Mouse (Mus musculus) Muller cell, postnatal 12 days (primary cell): ENCODE results near the gene Dydc1.

Experiments
- DNase-seq: peaks from one replicate; pipeline ENCODE4 v3.0.0-alpha.2; 2015; ENCODE audit errors: inconsistent ontology term

Gene Dydc1

DNA sequence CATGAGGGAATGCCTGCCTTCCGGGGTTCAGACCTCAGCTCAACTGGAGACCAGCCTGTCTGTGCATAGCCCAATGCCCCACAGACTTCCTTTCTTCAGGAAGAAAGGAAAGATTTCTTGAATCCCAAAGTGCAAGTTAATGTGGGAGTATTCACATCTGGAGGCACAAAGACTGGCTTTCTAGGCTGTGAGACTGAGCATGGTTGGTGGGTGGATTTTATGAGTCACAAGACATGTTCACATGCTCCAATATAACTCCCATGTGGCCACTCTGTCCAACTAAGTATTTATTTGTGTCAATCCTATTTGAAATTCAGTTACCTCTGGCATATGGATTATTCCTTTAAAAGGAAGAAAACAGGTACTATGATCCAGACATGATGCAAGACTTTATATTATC is 26.0 kb downstream of the Dydc1 start:
- no peak for DNase-seq

DNA sequence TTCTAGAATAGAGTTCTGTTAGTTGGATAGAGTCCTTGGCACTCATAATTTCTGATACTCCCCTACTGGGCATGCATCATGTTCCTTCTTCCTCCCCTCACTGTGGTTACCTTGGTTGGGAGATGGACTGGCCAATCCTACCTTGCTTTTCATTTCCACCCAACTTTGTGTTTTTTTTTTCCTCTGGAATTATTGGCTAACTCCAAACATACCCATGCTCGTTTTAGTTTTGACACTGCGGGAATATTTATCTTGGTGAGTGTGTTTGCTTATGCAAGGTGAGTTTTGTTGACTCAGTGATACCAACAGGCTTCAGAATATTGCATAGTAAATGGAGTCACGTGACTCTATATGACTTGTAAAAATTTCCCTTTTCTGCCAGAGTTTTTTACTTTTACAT is 28.0 kb downstream of the Dydc1 start:
- DNase-seq, result no peak

DNA sequence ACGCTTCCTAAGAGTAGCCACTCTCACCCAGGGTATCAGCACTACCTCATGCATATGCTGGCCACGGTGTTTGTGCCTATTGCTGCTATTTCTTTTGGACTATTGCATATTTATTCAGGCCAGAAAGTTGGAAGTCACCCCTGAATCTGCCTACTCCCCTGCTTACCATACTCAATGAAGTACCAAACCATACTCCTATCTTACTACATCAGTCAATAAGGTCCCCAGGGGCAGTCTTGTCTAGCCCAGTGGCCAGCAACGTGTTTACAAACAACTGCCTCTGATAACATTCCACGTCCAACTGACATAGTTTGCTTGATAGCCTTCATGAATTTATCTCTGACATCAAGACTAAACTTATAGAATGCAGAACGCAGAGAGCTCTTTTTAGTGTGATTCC is 28.5 kb downstream of the Dydc1 start:
- DNase-seq, result no peak

DNA sequence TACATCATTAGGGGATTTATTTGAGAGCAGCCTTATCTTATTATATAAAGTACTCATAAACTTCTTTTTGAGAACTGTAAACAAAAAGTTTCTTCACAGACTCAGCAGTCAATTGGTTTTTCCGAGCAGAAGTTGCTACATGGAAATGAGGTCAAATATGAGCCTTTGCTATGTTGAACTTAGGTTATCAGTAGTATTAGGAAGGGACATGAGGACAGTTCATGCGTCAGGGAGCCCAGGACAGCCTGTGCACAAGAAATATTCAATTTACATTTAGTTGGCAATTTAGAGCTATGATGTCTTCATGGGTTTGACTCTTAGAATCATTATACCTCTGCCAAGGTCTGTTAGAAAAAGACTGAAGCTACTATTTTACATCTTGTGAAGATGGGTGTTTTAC is 29.6 kb downstream of the Dydc1 start:
- no peak for DNase-seq

DNA sequence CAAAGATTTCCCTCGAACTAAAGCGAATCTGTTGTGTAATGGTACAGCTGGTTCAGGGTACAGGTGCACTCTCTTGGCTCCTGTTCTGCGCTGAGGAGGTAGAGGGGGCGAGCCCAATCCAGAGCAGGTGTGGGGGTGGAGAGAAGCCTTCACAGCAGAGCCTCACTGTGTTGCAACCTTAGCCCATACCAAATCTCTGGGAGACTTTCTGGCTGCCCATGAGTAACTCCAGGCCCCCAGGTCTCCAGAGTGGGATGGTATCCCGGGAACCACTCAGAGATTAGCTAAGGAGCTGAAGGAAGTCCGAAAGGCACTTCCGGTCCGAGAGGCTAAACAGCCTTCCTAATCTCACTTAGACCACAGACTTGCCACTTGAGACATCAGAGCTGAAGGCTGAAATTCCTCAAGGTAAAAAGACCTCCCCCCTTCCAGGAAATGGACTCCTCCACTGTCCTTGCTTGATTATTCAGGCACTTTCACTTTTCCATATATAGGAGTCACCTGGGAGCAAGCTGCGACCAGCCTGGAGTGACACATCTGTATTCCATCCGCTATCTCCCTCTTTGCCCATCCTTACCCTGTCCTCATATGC is 32.2 kb downstream of the Dydc1 start, which contains the start of gene Mat1a:
Gene Mat1a, plus strand, starts transcription at position 183 of the 592 bp plus-strand sequence.
- DNase-seq, result no peak

DNA sequence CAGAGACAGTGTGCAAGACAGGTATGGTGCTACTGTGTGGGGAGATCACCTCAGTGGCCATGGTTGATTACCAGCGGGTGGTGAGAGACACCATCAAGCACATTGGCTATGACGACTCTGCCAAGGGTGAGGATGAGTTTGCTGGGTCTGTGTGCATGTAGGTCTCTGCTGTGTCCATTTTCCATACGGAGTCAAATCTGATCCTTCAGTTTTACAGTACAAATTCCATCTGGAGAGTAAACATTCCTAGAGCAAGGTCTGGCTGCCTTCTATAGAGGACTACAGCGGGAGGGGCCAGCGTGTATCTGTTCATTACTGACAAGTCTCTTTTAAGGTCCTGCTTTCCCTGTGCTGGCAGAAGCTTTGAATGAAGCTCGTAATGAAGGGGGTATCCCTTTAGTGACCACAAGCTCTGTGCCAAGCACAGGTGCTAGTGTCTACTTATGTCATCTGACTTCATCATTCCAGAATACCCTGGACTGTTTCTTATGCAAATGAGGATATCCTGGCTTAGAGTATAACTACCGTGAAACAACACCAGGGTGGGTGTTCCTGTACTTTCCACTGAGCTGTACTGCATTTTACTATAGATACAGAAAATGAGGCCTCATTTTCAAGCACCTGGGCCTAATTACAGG is 38.4 kb downstream of the Dydc1 start:
- DNase-seq, result no peak

DNA sequence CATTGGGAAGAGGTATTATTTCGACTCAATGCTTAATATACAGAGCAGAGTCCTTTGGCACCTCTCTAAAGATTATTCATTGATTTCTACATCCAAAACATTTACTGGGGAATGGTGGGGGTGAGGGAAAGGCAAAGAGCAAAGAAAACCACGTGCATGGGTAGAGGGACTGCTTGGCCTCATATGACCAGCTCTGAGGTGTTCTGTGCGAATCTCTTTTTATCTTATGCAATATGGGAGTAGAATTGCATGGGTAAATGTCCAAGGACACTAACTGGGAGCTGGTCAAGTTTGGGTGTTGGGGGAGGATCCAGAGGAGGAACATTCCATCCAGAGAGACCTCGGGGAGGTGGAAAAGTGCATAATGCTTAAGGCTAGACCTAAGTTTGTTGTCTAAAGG is 40.2 kb downstream of the Dydc1 start:
- no peak for DNase-seq

DNA sequence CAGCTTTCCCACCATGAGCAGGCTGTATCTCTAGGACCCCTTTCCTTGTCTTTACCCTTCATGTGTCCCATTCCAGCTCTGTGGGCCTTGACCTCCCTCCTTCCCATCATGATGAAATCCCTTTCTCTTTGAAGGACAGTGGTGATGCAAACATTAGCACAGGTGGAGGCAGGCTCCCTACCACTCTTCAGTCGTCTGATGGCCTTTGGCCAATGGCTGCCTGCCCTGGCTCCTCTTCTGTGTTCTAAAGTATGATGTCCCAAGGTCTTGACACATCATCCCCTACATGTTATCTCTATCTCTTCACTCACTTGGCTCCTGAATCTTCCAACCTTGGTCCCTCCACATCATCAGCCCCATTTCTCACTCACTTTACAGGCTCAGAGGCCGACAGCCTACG is 43.6 kb downstream of the Dydc1 start:
- no peak for DNase-seq

DNA sequence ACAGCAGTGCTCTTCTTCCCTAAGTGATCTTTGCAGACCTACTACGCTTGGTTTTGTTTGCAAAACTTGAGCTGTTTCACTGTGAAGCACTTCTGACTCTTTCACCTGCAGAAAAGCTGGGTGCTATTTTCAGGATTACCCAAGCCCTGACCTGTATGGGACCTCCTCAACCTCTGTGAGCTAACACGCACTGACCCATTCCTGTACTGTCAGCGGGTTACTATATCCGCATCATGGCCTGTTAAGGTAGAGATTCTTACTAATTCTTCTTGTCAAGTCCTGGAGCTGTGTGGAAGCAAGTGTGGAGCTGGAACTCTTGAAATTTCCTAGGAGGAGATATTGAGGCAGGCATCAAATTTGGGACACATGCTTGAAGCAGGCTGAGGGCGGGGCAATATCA is 52.0 kb downstream of the Dydc1 start:
- no peak for DNase-seq

DNA sequence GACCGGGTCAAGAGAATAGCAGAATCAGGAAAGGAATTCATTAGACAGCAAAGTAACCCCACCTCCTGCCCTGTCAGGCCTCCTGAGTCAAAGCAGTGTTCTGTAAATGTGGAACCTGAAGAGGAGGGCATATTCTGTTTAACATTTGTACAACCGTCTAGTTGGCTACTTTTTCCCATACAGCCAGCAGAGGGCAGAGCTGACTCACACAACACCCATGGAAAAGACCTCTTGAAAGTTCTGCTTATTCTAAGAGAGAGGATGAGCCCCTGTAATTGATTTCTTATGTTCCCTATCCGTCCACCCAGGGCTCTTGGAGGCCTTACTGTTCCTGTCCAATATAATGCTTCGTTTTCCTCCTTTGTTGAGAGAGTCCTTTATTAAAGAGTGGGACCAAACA is 55.3 kb downstream of the Dydc1 start:
- DNase-seq, result peak; percentile 2

DNA sequence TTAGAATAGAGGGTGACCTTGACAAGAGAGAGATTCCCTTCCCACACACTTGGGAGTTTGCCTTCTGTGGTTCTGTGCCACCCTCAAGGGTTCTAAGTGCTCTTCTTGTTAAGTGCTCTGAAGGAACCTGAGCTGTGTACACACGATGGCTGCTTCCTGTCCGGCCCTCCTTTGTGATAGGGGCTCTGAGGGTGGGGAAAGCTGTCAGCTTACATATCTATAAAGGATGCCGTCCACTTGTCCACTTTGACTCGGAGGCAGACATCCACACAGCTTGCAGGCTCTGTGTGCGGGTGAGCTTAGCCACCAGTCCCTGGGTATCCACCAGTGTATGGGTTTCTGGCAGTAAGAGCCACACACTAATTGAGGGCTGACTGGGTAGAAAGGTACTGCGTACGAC is 58.8 kb downstream of the Dydc1 start, which contains the start of gene Sftpa1:
Gene Sftpa1, plus strand, starts transcription at position 243 of the 400 bp plus-strand sequence.
- no peak for DNase-seq

DNA sequence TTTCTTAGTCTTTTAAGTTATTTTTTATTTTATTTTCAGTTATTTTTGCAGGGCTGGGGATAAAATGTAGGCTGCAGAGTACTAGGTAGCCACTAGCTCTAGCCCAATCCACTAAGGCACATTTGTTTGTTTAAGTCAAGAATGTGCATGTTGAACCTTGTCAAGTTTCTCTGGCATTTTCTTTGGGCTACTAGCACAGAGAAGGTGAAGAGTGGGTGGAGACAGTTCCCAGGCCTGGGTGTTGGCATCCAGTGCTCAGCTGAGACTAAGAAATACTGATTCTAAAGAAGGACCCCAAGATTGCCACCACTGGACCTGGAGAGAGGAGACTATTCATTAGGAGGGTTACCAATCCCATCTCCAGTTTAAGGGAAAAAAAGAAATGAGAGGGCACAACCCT is 64.3 kb downstream of the Dydc1 start:
- no peak for DNase-seq

DNA sequence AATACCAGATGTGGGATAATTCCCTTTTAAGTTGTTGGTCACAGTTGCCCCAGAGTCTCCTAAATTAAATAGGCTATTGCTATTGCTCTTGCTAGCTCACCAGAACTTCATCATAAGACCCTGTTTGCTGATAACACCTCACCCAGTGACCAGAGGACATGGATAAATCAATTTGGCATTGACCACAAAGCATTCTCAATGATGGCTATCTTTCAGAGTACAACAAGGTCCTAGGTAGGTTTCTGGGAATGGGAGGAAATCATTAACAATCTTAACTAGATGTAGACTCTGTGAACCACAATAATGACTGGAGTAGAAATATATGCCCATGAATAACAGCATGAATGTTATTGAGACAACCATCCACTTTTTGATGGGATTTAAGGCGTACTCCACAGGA is 68.0 kb downstream of the Dydc1 start:
- no peak for DNase-seq
